In genomic region chrX:106485101-106485651, GRCm38 (mm10) we compare ENCODE assay signal across 7 mouse cellular contexts. TPM values are rescaled to one million over a fixed set of nuclear protein-coding genes. Genes with fewer than 3 reads are reported as not detected.
A peak's percentile ranks its signal among the peaks of the same experiment; 100 is the strongest.
DNase-seq lines count a peak whose midpoint lies in the region; ATAC-seq and TF ChIP-seq lines count a peak whose summit lies in the region.

TSS of gene Fndc3c1 (minus strand) at chrX:106485401.

- H3K9me3 ChIP-seq in E14TG2a.4 (ENCODE audit: low read length), result no peaks in the 10 kb centered on the region
- H3K9me3 ChIP-seq in midbrain, embryonic 14.5 days (ENCODE audit: control insufficient read depth, low read length), result no peaks in the 10 kb centered on the region

- no peaks in the 10 kb centered on the region for H3K36me3 ChIP-seq in E14TG2a.4 (ENCODE audit: insufficient read depth, low read length)
- no peaks in the 10 kb centered on the region for H3K36me3 ChIP-seq in midbrain, embryonic 14.5 days (ENCODE audit: control insufficient read depth, insufficient read depth, low read length)

- H3K4me2 ChIP-seq in midbrain, embryonic 14.5 days (ENCODE audit: low read length), result peak within 1 kb of the TSS; percentile 63

- peak; percentile 88 for ATAC-seq in midbrain, embryonic 14.5 days (ENCODE audit: low FRiP score, low TSS enrichment)

- no peak within 1 kb of the TSS for H3K27ac ChIP-seq in midbrain, embryonic 14.5 days (replicated peaks; ENCODE audit: low read depth, low read length)

- peak within 1 kb of the TSS; percentile 69 for H3K4me3 ChIP-seq in E14TG2a.4 (replicated peaks; ENCODE audit: low read length)
- H3K4me3 ChIP-seq in midbrain, embryonic 14.5 days (replicated peaks; ENCODE audit: low read depth, low read length), result peak within 1 kb of the TSS; percentile 38

- 13% methylated on average over 39 of the region's 39 CpGs for WGBS in midbrain, embryonic 14.5 days

- peak; percentile 7 for DNase-seq in MN1 (ENCODE audit: low spot score)
- DNase-seq in gastrocnemius, postnatal 25 days, result peak; percentile 12
- peak; percentile 45 for DNase-seq in kidney, postnatal 10 days
- DNase-seq in midbrain, embryonic 14.5 days, result peak; percentile 24
- DNase-seq in cerebellum, adult 9-10 months, result no peak
- no peak for DNase-seq in layer of hippocampus, adult 8-10 months (ENCODE audit: low spot score in 2 of 2)

- H3K27me3 ChIP-seq in E14TG2a.4 (ENCODE audit: insufficient read depth, low read length), result peaks cover 18% of the 10 kb centered on the region
- peaks cover 6% of the 10 kb centered on the region; the same call in 1 of the 2 replicates for H3K27me3 ChIP-seq in midbrain, embryonic 14.5 days (ENCODE audit: control insufficient read depth, insufficient read depth, low read length)

- no peak within 1 kb of the TSS for H3K9ac ChIP-seq in midbrain, embryonic 14.5 days (replicated peaks; ENCODE audit: low read length)

- no peaks in the 10 kb centered on the region for H3K4me1 ChIP-seq in E14TG2a.4 (replicated peaks; ENCODE audit: low read depth, low read length)
- no peaks in the 10 kb centered on the region for H3K4me1 ChIP-seq in midbrain, embryonic 14.5 days (ENCODE audit: control insufficient read depth, insufficient read depth, low read length)

- TF ChIP-seq CTCF in E14TG2a.4 (conservative IDR thresholded peaks at IDR 0.05; ENCODE audit: low read length), result no peak

RNA-seq across cellular contexts. Expression of gene Fndc3c1, which starts in this region (rescaled TPM):
- total RNA-seq in gastrocnemius, postnatal 25 days (2021), result 1 to 10 TPM; 1.7 to 1.8 TPM
- 1.1 TPM in 1 of 2 replicates, not detected in the other for polyA plus RNA-seq in midbrain, embryonic 14.5 days (2014; fragmentation: Nextera tagmentation; extraction: Ambion mirVana)
- not detected for total RNA-seq in layer of hippocampus, adult 8-10 months (2022)

Comparison
In these comparisons a context has a peak if more than half of its experiments do, and no peak if none do; other contexts are left out.
1. DNase-seq: peak in MN1 (single experiment), gastrocnemius, postnatal 25 days (single experiment), kidney, postnatal 10 days (single experiment) and midbrain, embryonic 14.5 days (single experiment); none in cerebellum, adult 9-10 months (single experiment) and layer of hippocampus, adult 8-10 months (0 of 2).